Mouse (Mus musculus) heart, embryonic 11.5 days (tissue): ENCODE results near the gene Zc3h7b. TPM values are rescaled to one million over a fixed set of nuclear protein-coding genes. Genes with fewer than 3 reads are reported as not detected.
A peak's percentile ranks its signal among the peaks of the same experiment; 100 is the strongest.
"Not testable (repeated sequence)": the region's sequence is repeated elsewhere in the genome, so short reads cannot be mapped to it uniquely, and the experiment has no call there.

Source experiments
- ATAC-seq: fragments of 200-750 bp; cut with Nextera tagmentation; replicated peaks from 2 replicates; pipeline ENCODE4 v1.8.0; 2017; ENCODE audit warnings: moderate library complexity; ENCODE audit not compliant: insufficient number of reproducible peaks, low FRiP score, low TSS enrichment
- H3K27ac ChIP-seq: fragments of 300-500 bp; sonication (generic); 2 replicates; pipeline ENCODE4 v1.5.1; 2014; ENCODE audit warnings: mild to moderate bottlenecking, low read depth, low read length
- H3K27me3 ChIP-seq: fragments of 300-500 bp; sonication (generic); 2 replicates; pipeline ENCODE4 v1.6.1; 2014; ENCODE audit warnings: mild to moderate bottlenecking, low read length, mixed read lengths; ENCODE audit not compliant: control insufficient read depth, insufficient read depth
- H3K36me3 ChIP-seq: fragments of 300-500 bp; sonication (generic); 2 replicates; pipeline ENCODE4 v1.6.1; 2014; ENCODE audit warnings: mild to moderate bottlenecking, low read length, moderate library complexity, mixed read lengths; ENCODE audit not compliant: control insufficient read depth, insufficient read depth
- H3K4me1 ChIP-seq: fragments of 300-500 bp; sonication (generic); 2 replicates; pipeline ENCODE4 v1.6.1; 2014; ENCODE audit warnings: low read length; ENCODE audit not compliant: control insufficient read depth, insufficient read depth
- H3K4me2 ChIP-seq: fragments of 300-500 bp; sonication (generic); 2 replicates; pipeline ENCODE4 v1.6.1; 2014; ENCODE audit warnings: mild to moderate bottlenecking, moderate library complexity
- H3K4me3 ChIP-seq: fragments of 300-500 bp; sonication (generic); 2 replicates; pipeline ENCODE4 v1.5.1; 2014; ENCODE audit warnings: low read depth, low read length
- H3K9ac ChIP-seq: fragments of 300-500 bp; sonication (generic); 2 replicates; pipeline ENCODE4 v1.6.1; 2014; ENCODE audit warnings: mild to moderate bottlenecking, low read depth, low read length, moderate library complexity
- H3K9me3 ChIP-seq: fragments of 300-500 bp; sonication (generic); replicated peaks from 2 replicates; pipeline ENCODE4 v1.6.1; 2016; ENCODE audit warnings: low read length; ENCODE audit not compliant: control insufficient read depth
- WGBS: fragments of 180-500 bp; shearing (Covaris S2); extraction: QIAGEN DNeasy Blood & Tissue Kit; methylation state at CpG from one replicate; pipeline ENCODE4 v1.1.7; 2014; ENCODE audit not compliant: insufficient replicate concordance; 5-methylcytosine and 5-hydroxymethylcytosine counted together
- polyA plus RNA-seq: library from polyadenylated mRNA; unstranded; fragments of >200 nt; fragmentation: Nextera tagmentation; extraction: Ambion mirVana; gene quantifications from 2 replicates; pipeline ENCODE4 v1.2.1, GENCODE M21; 2014

Gene Zc3h7b
- polyA plus RNA-seq = 26.9 and 36.8 TPM in 2 replicates

- peaks cover 11% of the 10 kb centered on the region for H3K4me1 ChIP-seq
- no peaks in the 10 kb centered on the region for H3K9me3 ChIP-seq
- peak within 1 kb of the TSS; percentile 85 for H3K27ac ChIP-seq
- peak within 1 kb of the TSS; percentile 83 for H3K4me3 ChIP-seq
- H3K9ac ChIP-seq = peak within 1 kb of the TSS; percentile 99
- peak within 1 kb of the TSS; percentile 90 for H3K4me2 ChIP-seq
- H3K36me3 ChIP-seq = no peaks in the 10 kb centered on the region
- H3K27me3 ChIP-seq = no peaks in the 10 kb centered on the region
- WGBS = under 1% methylated on average over 65 of the region's 65 CpGs
- ATAC-seq = peak; percentile 63
Observed at GRCm38 (mm10) chr15:81744992-81745600, at the start of gene Zc3h7b, which contains the start of gene Rangap1. TSS of gene Zc3h7b (plus strand) at chr15:81745057. TSS of gene Rangap1 (minus strand) at chr15:81745530.

GRCm38 (mm10) chr15:81697175-81697574, 47.7 kb upstream of the Zc3h7b start, which contains the start of gene Chadl:
TSS of gene Chadl (minus strand) at chr15:81697287.
- H3K9ac ChIP-seq = no peak within 1 kb of the TSS
- no peak within 1 kb of the TSS for H3K4me2 ChIP-seq

GRCm38 (mm10) chr15:81697847-81698246, 47.0 kb upstream of the Zc3h7b start:
- no peak overlapping the region for H3K27ac ChIP-seq
- no peak overlapping the region for H3K4me2 ChIP-seq
- 49% methylated on average over 3 of the region's 3 CpGs for WGBS
- H3K36me3 ChIP-seq = no peaks in the 10 kb centered on the region
- H3K27me3 ChIP-seq = peaks cover 34% of the 10 kb centered on the region
- H3K9me3 ChIP-seq = no peaks in the 10 kb centered on the region
- H3K4me1 ChIP-seq = peaks cover 15% of the 10 kb centered on the region
- H3K9ac ChIP-seq = no peak overlapping the region
- no peak overlapping the region for H3K4me3 ChIP-seq
- no peak for ATAC-seq

More at GRCm38 (mm10) chr15:81697175-81697574, 47.7 kb upstream of the Zc3h7b start, which contains the start of gene Chadl:
- Histone ChIP-seq H3K4me3 (no peak within 1 kb of the TSS), H3K4me1 (peaks cover 15% of the 10 kb centered on the region), H3K27me3 (peaks cover 41% of the 10 kb centered on the region), H3K9me3 (no peaks in the 10 kb centered on the region), H3K36me3 (no peaks in the 10 kb centered on the region), H3K27ac (no peak within 1 kb of the TSS)
- WGBS = 55% methylated on average over 7 of the region's 7 CpGs
- no peak for ATAC-seq

GRCm38 (mm10) chr15:81698532-81698931, 46.3 kb upstream of the Zc3h7b start:
- no peak overlapping the region for H3K27ac ChIP-seq
- H3K4me3 ChIP-seq = no peak overlapping the region
- ATAC-seq = no peak
- no peaks in the 10 kb centered on the region for H3K9me3 ChIP-seq
- H3K4me2 ChIP-seq = no peak overlapping the region
- H3K27me3 ChIP-seq = peaks cover 27% of the 10 kb centered on the region
- WGBS = 73% methylated on average over 2 of the region's 2 CpGs
- no peaks in the 10 kb centered on the region; the same call in 1 of the 2 replicates for H3K36me3 ChIP-seq
- no peak overlapping the region for H3K9ac ChIP-seq
- peaks cover 12% of the 10 kb centered on the region for H3K4me1 ChIP-seq

- peaks cover 12% of the 10 kb centered on the region for H3K27me3 ChIP-seq
- peaks cover 10% of the 10 kb centered on the region for H3K36me3 ChIP-seq
- WGBS = 73% methylated on average over 2 of the region's 2 CpGs
- no peaks in the 10 kb centered on the region for H3K4me1 ChIP-seq
- no peak overlapping the region for H3K27ac ChIP-seq
- H3K9me3 ChIP-seq = no peaks in the 10 kb centered on the region
- no peak overlapping the region for H3K4me3 ChIP-seq
- no peak overlapping the region for H3K4me2 ChIP-seq
- H3K9ac ChIP-seq = no peak overlapping the region
- no peak for ATAC-seq
Observed at GRCm38 (mm10) chr15:81700161-81700560, 44.7 kb upstream of the Zc3h7b start.

GRCm38 (mm10) chr15:81700601-81701000, 44.3 kb upstream of the Zc3h7b start:
- H3K9ac ChIP-seq = no peak overlapping the region
- ATAC-seq = no peak
- peaks cover 14% of the 10 kb centered on the region for H3K36me3 ChIP-seq
- H3K9me3 ChIP-seq = no peaks in the 10 kb centered on the region
- H3K27ac ChIP-seq = no peak overlapping the region
- H3K4me1 ChIP-seq = no peaks in the 10 kb centered on the region
- no peak overlapping the region for H3K4me2 ChIP-seq
- 62% methylated on average over 8 of the region's 8 CpGs for WGBS
- no peak overlapping the region for H3K4me3 ChIP-seq
- H3K27me3 ChIP-seq = peaks cover 12% of the 10 kb centered on the region

GRCm38 (mm10) chr15:81701350-81701749, 43.5 kb upstream of the Zc3h7b start:
- H3K36me3 ChIP-seq = peaks cover 16% of the 10 kb centered on the region
- not testable (repeated sequence) for H3K9ac ChIP-seq, H3K4me2 ChIP-seq, H3K4me3 ChIP-seq, ATAC-seq, H3K27ac ChIP-seq, H3K4me1 ChIP-seq, H3K27me3 ChIP-seq, H3K9me3 ChIP-seq
- WGBS = 78% methylated on average over 4 of the region's 4 CpGs

- ATAC-seq = no peak
- Histone ChIP-seq H3K4me1 (no peaks in the 10 kb centered on the region), H3K9ac (no peak overlapping the region), H3K36me3 (peaks cover 19% of the 10 kb centered on the region), H3K9me3 (no peaks in the 10 kb centered on the region), H3K4me3 (no peak overlapping the region), H3K27ac (no peak overlapping the region), H3K27me3 (no peaks in the 10 kb centered on the region), H3K4me2 (no peak overlapping the region)
- 87% methylated on average over 13 of the region's 13 CpGs for WGBS
Observed at GRCm38 (mm10) chr15:81702306-81703093, 42.4 kb upstream of the Zc3h7b start.
